ENCODE assay signal across 18 mouse cellular contexts in the genomic region with DNA sequence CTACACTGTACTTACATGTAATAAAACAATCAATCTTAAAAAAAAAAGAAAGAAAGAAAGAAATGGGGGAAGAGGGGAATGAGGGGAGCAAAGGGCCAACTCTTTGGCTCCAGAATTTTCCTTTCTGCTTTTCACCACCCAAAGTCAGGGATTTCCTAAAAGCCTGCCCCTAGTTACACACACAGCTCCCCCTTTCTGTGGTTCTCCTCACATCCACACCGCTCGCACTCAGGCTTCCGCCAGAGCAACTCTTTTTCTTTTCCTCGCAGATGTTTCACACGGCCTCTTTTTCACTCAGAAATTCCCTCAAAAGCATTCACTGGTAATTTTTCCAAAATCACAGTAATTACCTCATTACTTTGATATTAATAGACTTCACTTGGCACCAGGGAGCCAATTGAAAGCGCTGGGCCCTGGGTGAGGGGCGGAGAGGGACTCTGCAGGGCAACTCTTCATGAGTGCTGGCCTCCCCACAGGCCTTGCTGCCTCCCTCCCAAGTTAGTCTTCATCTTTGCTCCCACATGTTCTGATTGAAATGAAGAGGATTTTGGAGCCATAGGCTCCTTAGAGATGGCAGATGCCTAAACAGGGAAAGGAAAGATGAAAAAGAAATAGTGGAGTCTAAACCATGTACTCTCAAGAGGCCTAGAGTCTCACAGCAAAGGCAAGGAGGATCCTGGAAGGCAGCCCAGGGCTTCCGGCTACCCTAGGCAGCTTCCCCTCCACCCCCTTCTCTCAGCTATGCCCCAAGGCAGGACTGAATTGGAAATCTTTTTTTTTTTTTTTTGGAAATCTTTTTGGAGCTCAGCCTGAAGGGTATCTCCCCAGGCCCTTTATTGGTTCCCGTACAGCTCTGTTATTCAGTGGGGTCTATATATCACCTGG. TPM values are rescaled to one million over a fixed set of nuclear protein-coding genes. Genes with fewer than 3 reads are reported as not detected.
A peak's percentile ranks its signal among the peaks of the same experiment; 100 is the strongest.
DNase-seq lines count a peak whose midpoint lies in the region; ATAC-seq and TF ChIP-seq lines count a peak whose summit lies in the region.
"Had no signal": no experiment of that assay in that cellular context is flagged by ENCODE, and none has a peak within 500 bp of the region (broad histone marks: within the 10 kb centered on the region; RNA-seq: fewer than 3 reads in every experiment).

No protein-coding gene starts in this region.

- H3K27me3 ChIP-seq in forebrain, embryonic 15.5 days = no peaks in the 10 kb centered on the region
- no peaks in the 10 kb centered on the region for H3K27me3 ChIP-seq in midbrain, postnatal 0 days (ENCODE audit: insufficient read depth, low read length)
- H3K27me3 ChIP-seq: limb, embryonic 12.5 days; Patski had no signal

- ATAC-seq in forebrain, embryonic 15.5 days (replicated peaks) = peak; percentile 57
- ATAC-seq in midbrain, postnatal 0 days (ENCODE audit: low FRiP score) = no peak
- ATAC-seq: CD4-positive, CD25-positive, alpha-beta regulatory T cell, adult 4 months; intestine, postnatal 0 days; Patski had no signal

- TF ChIP-seq CTCF in midbrain, postnatal 0 days (IDR thresholded peaks at IDR 0.05) = peak; percentile 11; the same call in 1 of the 2 replicates

- WGBS in forebrain, embryonic 15.5 days = 22% methylated on average over 9 of the region's 9 CpGs
- WGBS in midbrain, postnatal 0 days = 59% methylated on average over 9 of the region's 9 CpGs

- no peak overlapping the region for H3K4me2 ChIP-seq in forebrain, embryonic 15.5 days (replicated peaks)
- H3K4me2 ChIP-seq in midbrain, postnatal 0 days (ENCODE audit: low read depth, low read length, poor library complexity, severe bottlenecking) = no peak overlapping the region
- H3K4me2 ChIP-seq: limb, embryonic 12.5 days had no signal

- intact Hi-C loops in left cerebral cortex, postnatal 4 days (cut with DNase I) = no loop called here
- intact Hi-C loops in left cerebral cortex, postnatal 14 days (cut with DNase I) = no loop called here

- peak overlapping the region; percentile 89 for H3K27ac ChIP-seq in forebrain, embryonic 15.5 days (replicated peaks)
- no peak overlapping the region for H3K27ac ChIP-seq in midbrain, postnatal 0 days (ENCODE audit: low read depth, low read length)
- H3K27ac ChIP-seq: limb, embryonic 12.5 days had no signal

- DNase-seq in left cerebral cortex, postnatal 4 days = peak; percentile 46
- no peak for DNase-seq in left cerebral cortex, postnatal 14 days (ENCODE audit: low spot score in 2 of 2)
- peak; percentile 45 for DNase-seq in adipocyte (ENCODE audit: low spot score)
- no peak for DNase-seq in midbrain, postnatal 0 days (ENCODE audit: low spot score)
- DNase-seq in urinary bladder, adult 18-20 months (ENCODE audit: low spot score in 2 of 2) = no peak
- DNase-seq in adrenal gland, postnatal 25 days = no peak
- DNase-seq: adrenal gland, adult 2 months; heart, adult 11 months; kidney, postnatal 10 days; layer of hippocampus, postnatal 36 days; lung, adult 2 months; right cerebral cortex, postnatal 4 days; thymus, adult 2 months had no signal

- no peaks in the 10 kb centered on the region for H3K36me3 ChIP-seq in forebrain, embryonic 15.5 days
- no peaks in the 10 kb centered on the region for H3K36me3 ChIP-seq in midbrain, postnatal 0 days (ENCODE audit: insufficient read depth, low read length)
- H3K36me3 ChIP-seq: limb, embryonic 12.5 days had no signal

- no peaks in the 10 kb centered on the region for H3K9me3 ChIP-seq in forebrain, embryonic 15.5 days
- H3K9me3 ChIP-seq in midbrain, postnatal 0 days (ENCODE audit: low read length) = no peaks in the 10 kb centered on the region
- H3K9me3 ChIP-seq: limb, embryonic 12.5 days had no signal

- H3K4me3 ChIP-seq in forebrain, embryonic 15.5 days = no peak overlapping the region
- H3K4me3 ChIP-seq in midbrain, postnatal 0 days (ENCODE audit: low read depth, low read length) = no peak overlapping the region
- H3K4me3 ChIP-seq: limb, embryonic 12.5 days had no signal

- no peak overlapping the region for H3K9ac ChIP-seq in forebrain, embryonic 15.5 days (replicated peaks)
- no peak overlapping the region for H3K9ac ChIP-seq in midbrain, postnatal 0 days (replicated peaks; ENCODE audit: low read length, poor library complexity, severe bottlenecking)
- H3K9ac ChIP-seq: limb, embryonic 12.5 days had no signal

- peaks cover 34% of the 10 kb centered on the region for H3K4me1 ChIP-seq in forebrain, embryonic 15.5 days
- no peaks in the 10 kb centered on the region for H3K4me1 ChIP-seq in midbrain, postnatal 0 days (ENCODE audit: insufficient read depth, low read length)

RNA-seq across cellular contexts. Expression of a gene that starts 12.0 kb away (rescaled TPM):
- total RNA-seq in left cerebral cortex, postnatal 4 days (2021) = 10 to 100 TPM; 21.7 to 22.2 TPM
- 10 to 100 TPM; 31.4 to 31.9 TPM for total RNA-seq in left cerebral cortex, postnatal 14 days (2021)
- polyA plus RNA-seq in forebrain, embryonic 15.5 days (2015; fragmentation: Nextera tagmentation; extraction: Ambion mirVana) = 9.2 and 11.1 TPM in 2 replicates
- total RNA-seq in midbrain, postnatal 0 days (2014; rRNA removed) = 28.0 and 32.0 TPM in 2 replicates
- polyA plus RNA-seq in midbrain, postnatal 0 days (2015; fragmentation: Nextera tagmentation; extraction: Ambion mirVana) = 15.4 and 15.8 TPM in 2 replicates
- total RNA-seq in adrenal gland, postnatal 25 days (2021) = 21.9 and 24.7 TPM in 2 replicates
- polyA plus RNA-seq: CD4-positive, CD25-positive, alpha-beta regulatory T cell, adult 4 months had no signal

RNA-seq across cellular contexts. Expression of a gene that starts 16.4 kb away (rescaled TPM):
- total RNA-seq in left cerebral cortex, postnatal 4 days (2021) = 10 to 100 TPM; 48.3 to 55.2 TPM
- 10 to 100 TPM; 40.5 to 52.0 TPM for total RNA-seq in left cerebral cortex, postnatal 14 days (2021)
- 78.0 and 82.3 TPM in 2 replicates for polyA plus RNA-seq in forebrain, embryonic 15.5 days (2015; fragmentation: Nextera tagmentation; extraction: Ambion mirVana)
- 53.2 and 57.8 TPM in 2 replicates for total RNA-seq in midbrain, postnatal 0 days (2014; rRNA removed)
- polyA plus RNA-seq in midbrain, postnatal 0 days (2015; fragmentation: Nextera tagmentation; extraction: Ambion mirVana) = 30.0 and 31.3 TPM in 2 replicates
- total RNA-seq in adrenal gland, postnatal 25 days (2021) = 40.7 and 50.1 TPM in 2 replicates

RNA-seq across cellular contexts. Expression of a gene that starts 47.1 kb away (rescaled TPM):
- 10 to 100 TPM; 10.2 to 14.4 TPM for total RNA-seq in left cerebral cortex, postnatal 4 days (2021)
- total RNA-seq in left cerebral cortex, postnatal 14 days (2021) = 10 to 100 TPM; 11.8 to 13.5 TPM
- 15.3 and 18.2 TPM in 2 replicates for polyA plus RNA-seq in forebrain, embryonic 15.5 days (2015; fragmentation: Nextera tagmentation; extraction: Ambion mirVana)
- total RNA-seq in midbrain, postnatal 0 days (2014; rRNA removed) = 10.8 and 12.4 TPM in 2 replicates
- 5.4 and 6.2 TPM in 2 replicates for polyA plus RNA-seq in midbrain, postnatal 0 days (2015; fragmentation: Nextera tagmentation; extraction: Ambion mirVana)
- 12.4 and 18.2 TPM in 2 replicates for total RNA-seq in adrenal gland, postnatal 25 days (2021)

Comparison
In these comparisons a context has a peak if more than half of its experiments do, and no peak if none do; other contexts are left out.
1. DNase-seq: peak in left cerebral cortex, postnatal 4 days (single experiment) and adipocyte (single experiment); none in left cerebral cortex, postnatal 14 days (0 of 2), midbrain, postnatal 0 days (single experiment), urinary bladder, adult 18-20 months (0 of 2) and adrenal gland, postnatal 25 days (single experiment).